Mouse (Mus musculus) activated CD4-positive, CD25-positive, alpha-beta regulatory T cell, adult 4 months (primary cell): Measurements from ENCODE around the gene Kif19a. TPM values are rescaled to one million over a fixed set of nuclear protein-coding genes. Genes with fewer than 3 reads are reported as not detected.

Experiments
- ATAC-seq: one replicate; pipeline ENCODE4 v1.8.0; 2017
- polyA plus RNA-seq, 2 experiments: library from polyadenylated mRNA; unstranded; fragments of 100-300 nt; shearing (Covaris generic); gene quantifications; one replicate each; pipeline ENCODE4 v1.2.1; 2017

Kif19a gene
- under 1 TPM in 1 of 2 experiments, not detected in 1; 0.22 TPM for polyA plus RNA-seq

DNA sequence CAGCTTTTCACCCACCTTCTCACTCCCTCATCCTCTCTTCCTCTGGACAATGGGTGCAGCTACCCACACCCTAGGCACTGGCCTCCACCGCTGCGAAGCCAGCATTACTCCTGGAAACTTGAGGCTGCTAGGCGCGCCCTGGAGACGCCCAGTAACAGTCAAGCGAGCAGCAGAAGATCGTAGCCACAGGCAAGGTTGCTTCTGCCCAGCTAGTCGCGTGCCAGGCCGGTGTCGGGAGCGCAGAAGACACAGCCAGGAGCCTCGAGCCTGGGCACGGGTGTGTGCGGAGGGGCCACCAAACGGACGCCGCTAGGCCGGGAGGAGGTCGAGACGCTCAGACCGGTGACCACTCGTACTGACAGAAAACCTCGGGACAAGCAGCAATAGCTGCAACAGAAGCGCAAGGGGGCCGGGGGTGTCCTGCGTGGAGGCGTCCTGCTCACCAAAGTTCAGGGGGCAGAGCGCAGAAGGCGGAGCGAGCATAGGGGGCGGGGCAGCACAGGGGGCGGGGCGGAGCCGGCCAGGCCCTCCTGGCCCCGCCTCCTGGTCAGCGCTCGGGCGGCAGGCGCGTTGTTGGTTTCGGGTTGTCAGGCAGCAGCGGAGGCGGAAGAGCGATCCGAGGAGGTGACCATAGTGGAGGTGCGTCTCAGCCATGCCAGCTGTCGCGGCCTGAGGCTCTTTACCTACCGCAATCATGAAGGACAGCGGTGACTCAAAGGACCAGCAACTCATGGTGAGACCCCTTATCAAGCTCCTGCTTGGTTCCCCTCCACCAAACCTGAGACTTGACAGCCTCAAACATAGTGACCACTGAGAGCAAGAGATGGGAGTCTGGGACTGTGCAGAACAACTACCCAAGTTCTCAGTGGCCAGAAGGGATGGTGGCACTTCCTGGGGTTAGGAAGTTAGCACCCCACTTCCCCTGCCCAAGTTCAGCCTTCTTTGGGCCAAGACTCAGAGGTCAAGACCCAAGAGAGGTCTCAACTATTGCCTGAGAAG is at the start of gene Kif19a:
Kif19a (plus strand) TSS at position 569 of the 999 bp plus-strand sequence.
- no peak for ATAC-seq

DNA sequence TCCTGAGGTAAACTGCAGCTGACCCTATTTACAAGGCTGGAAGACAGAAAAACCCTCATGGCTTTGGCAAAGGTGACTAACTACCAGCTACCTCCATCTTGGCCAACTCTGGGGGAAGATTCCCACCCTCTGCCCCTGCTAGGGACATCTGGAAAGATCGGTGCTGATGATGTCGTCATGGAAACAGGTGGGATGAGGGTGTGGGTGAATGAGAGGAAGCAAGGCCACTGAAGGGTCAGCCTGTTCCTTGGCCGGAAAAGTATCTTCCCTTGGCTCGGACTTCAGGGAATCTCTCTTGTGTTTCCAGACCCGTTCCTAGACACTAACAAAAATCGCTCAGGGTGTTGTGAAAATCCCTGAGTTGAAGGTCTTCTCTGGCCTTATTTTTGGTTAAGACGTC is 49.7 kb upstream of the Kif19a start:
- no peak for ATAC-seq

DNA sequence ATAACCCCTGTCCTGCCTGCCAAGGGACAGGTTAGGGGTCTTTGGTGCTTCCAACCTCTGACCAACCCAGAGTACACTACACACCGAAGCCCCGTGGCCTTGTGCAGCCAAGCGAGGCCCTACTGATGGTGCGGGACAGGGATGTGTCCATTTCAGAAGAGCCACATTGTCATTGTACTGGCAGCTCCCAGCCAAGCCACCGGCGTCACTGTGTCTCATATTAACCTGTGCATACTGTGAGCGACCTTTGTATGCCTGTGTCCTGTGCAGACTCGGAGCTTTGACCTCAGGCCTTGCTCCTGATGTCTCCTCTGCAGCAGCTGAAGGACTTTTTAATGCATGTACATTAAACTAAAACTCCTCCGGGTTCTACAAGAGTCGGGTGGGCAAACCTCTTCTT is 44.7 kb upstream of the Kif19a start:
- ATAC-seq = no peak

DNA sequence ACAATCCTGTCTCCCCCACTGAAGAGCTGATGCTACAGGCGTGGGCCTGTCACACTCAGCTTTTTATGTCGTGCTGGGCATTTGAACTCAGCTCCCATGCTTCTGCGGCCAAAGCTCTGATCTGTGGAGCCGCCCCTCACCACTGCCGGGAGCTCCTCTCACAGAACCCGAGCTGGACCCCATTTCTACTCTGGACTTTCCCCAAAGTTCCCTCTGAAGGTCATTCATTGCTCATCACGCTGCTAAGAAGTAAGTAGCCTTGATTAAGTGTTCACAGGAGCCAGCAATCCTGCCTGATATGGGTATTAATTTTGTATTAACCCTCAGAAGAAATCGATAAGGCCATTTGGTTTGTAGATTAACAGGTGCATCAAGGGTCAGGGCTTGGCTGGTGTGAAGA is 42.8 kb upstream of the Kif19a start:
- no peak for ATAC-seq

DNA sequence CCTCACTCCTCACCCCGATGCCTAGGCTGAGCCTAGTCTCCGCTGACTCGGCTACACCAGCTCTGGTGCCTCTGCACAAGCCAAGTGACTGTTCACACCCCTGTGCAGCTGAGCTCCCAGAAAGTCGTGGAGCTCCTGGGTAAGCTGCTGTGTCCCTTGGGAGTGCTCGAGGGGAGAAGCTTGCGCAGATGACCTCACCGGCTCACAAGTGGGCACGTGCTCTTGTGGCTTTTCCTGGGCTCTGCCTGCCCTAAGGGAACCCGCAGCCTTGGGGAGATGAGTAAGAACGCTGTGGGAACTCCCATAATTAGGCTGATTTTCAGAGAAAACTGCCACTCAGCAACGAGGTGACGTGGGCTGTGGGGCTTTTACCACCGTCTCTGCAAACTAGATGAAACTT is 42.2 kb upstream of the Kif19a start:
- ATAC-seq = no peak

DNA sequence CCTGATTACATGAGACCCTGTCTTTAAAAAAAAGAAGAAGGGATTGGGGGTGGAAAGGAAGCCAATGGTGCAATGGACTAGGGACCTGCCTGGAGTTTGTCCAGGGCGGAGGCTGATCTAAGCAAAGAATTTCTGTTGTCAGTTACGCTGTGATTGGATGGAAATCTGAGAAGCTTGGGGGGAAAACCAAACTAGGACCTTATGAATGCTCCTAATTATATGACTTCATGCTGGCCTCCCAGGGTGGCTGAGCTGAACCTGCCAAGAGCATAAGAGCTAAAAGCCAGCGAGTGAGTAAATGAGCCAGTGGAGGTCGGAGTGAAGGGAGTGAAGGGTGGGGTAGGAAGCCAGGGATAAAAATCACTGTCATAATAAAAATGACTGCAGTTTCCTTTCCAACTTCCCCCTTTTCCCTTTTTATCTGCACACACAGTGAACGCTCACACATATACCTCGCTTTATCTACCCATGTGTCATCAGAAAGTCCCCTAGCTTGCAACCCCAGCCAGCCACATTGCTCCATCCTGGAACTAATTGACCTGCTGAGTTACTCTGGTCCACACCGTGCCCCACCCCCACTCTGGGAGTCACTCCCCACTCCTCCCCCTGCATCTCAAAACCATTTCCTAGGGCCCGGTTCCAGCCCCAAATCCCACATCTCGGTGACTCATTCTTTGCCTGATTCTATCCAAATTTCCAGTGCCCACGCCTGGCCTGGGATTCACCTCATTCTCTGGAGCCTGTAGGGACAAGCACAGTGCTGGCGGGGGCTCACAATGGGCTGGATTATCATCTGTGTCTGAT is 40.2 kb upstream of the Kif19a start:
- no peak for ATAC-seq

DNA sequence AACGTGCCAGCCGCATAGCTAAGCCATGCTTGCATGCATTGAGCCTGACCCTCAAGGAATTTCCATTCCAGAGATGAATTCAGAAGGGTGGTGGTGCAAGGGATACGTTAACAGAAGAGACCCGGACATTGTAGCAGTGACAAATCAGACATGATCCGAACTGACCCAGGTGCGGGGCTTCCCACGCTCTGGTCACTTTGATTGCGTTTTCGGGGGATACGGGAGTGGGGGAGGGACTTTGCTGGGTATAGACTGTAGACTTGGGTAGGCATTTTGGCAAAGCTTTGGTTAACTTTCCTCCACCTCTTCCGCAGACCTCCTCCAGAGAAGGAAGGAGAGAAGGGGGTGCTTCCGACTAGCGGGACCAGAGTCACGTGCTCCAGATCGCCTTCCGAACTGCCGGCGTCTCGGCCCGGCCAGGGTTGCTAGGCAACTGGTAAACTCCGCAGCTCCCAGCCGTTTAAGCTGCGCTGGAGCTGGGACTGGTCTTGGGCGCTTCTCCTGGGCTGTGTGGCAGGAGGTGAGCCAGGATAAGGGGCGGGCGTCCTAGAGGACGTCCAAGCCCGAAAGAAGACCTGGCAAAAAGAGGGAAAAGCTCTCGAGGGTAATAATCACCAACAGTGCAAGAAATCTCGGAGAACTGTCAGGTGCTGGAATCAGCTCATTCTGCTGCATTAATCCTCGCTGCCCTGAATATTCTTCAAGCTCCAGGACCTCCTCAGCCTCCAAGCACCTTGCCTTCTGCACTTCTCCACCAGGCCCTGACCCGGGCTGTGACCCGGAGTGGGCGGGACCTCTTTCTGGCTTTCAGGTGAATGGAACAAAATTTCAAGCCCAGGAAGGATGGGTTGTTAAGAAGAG is 38.0 kb upstream of the Kif19a start, which contains the start of gene Dnaic2:
Dnaic2 (plus strand) TSS at position 444 of the 861 bp plus-strand sequence.
- ATAC-seq = no peak

DNA sequence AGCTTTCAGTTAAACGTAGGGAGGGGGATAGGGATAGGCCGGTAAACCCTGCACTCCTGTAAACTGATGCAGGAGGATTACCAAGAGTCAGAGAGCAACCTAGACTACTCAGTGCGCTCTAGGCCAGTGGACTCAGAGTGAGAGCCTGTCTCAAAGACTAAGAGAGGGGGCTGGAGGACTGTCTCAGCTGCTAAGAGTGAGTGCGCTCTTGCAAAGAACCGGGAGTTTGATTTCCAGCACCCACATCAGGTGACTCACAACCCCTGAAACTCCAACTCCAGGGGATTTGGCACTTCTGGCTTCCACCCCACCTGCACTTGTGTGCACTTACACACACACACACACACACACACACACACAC is 37.4 kb upstream of the Kif19a start:
- ATAC-seq = no peak

DNA sequence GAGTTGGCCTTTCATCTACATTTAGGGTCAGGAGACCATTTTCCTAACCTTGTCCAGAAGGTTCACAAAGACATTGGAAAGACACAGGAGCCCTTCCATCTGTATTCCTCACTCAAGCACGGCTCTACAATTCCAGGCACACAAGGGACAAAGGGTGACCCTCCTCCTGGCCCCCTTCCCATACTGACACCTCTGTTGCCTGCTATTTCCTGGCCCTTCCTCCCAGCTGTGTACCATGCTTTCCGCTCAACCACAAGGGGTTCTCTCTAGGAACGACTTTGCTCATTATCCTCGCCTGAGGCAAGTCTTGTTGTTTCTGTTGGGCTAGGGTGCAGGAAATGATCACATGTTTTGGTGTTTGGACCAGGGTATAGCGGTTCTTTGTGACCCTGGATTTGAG is 36.9 kb upstream of the Kif19a start:
- no peak for ATAC-seq

DNA sequence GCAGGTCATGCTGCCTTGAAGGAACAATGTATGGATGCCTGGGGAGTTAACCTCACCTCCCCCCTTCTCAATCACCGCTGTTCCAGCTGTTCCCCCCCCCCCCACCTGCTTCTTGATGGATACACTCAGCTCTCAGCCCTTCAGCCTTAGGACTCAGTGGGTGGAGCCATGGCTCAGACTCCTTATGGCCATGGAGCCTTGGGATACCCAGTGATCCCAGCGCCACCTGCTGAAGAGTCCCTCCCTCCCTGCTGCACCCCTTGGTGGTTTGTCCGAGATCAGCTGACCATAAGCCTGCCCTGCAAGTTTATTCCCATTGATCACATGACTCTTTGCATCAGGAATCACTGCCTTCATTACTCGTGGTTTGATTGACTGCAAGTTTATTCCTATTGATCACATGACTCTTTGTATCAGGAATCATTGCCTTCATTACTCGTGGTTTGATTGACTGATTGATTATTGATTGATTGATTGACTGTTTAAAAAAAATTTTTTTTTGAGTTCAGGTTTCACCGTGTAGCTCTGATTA is 35.3 kb upstream of the Kif19a start:
- no peak for ATAC-seq

DNA sequence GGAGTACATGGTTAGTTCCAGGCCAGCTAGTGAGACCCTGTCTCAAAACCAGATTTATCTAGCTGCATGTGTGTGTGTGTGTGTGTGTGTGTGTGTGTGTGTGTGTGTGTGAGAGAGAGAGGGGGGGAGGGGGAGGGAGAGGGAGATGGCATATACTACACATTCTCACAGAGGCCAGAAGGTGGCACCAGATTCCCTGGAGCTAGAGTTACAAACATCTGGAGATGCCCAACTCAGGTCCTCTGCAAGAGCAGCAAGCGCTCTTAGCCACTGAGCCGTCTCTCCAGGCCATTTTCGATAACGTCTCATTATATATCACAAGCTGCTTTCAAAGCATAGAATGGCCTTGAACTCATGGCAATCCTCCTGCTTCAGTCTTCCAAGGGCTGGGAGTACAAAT is 33.5 kb upstream of the Kif19a start:
- no peak for ATAC-seq

DNA sequence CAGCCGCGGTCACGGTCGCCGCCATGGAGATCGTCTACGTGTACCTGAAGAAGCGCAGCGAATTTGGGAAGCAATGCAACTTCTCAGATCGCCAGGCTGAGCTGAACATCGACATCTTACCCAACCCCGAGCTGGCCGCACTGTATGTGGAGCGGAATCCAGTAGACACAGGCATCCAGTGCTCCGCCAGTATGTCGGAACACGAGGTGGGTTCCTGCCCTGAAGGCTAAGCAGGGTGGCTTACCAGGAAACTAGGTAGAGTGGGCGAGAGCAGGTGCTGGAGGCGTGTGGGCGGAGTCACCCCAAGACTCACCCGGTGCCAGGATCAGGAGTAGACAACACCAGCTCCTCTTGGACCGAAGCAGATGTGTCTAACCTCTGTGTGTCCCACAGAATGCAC is 32.3 kb upstream of the Kif19a start:
- no peak for ATAC-seq

DNA sequence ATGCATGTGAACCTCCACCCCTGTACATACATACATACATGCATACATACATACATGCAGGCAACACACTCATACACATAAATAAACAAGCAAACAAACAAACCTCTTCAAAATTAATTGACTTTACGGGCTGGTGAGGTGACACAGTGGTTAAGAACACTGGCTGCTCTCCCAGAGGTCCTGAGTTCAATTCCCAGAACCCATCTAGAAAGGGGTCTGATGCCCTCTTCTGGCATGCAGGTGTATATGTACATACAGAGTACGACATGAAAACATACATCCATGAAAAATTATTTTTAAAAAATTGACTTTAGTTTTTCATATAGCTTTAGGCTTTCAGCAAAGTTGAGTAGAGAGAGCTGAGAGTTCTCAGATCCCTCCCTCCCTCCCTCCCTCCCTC is 29.1 kb upstream of the Kif19a start:
- no peak for ATAC-seq

DNA sequence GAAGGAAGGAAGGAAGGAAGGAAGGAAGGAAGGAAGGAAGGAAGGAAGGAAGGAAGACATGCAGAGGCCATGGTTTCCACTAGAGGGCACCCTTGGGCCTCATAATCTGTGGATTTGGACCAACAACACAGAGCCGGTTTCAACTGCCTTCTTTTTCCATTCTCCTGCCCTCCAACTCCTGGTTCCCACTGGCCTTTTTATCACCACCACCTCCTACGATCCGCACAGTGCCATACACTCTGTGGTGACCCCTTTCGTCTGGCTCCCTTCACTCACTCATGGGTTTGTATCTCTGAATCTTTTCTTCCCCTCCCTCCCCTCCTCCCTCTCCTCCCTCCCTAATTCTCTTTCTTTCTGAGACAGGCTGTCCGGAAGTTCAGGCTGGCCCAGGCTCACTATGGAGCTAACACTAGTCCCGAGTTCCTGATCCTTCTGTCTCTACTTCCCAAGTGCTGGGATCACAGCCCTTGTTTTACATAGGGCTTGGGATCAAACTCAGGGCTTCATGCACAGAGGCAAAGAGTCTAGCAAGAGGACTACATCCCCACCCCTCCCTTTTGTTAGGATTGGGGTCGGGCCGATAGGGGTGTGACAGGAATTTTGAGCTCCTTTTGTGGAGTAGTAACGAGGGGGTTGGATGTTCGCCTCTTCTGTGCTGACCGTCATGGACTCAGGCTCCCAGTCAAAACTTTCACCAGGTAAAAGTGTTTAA is 28.1 kb upstream of the Kif19a start:
- no peak for ATAC-seq

DNA sequence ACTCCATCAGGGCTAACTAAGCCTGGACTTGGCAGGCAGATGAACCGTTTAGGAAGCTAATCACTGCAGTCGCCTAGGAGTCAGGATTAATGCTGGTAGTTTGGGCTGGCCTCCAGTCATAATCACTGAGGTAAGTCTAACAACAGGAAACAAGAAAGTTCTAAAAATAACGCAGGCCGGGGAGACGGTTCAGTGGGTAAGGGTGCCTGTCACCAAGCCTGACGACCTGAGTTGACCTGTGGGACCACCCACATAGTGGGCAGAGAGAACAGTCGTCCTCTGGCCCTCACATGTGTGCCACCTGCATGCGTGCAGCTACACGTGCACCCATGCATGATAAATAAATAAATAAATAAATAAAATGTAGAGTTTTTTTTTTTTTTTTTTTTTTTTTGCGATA is 24.6 kb upstream of the Kif19a start:
- no peak for ATAC-seq

DNA sequence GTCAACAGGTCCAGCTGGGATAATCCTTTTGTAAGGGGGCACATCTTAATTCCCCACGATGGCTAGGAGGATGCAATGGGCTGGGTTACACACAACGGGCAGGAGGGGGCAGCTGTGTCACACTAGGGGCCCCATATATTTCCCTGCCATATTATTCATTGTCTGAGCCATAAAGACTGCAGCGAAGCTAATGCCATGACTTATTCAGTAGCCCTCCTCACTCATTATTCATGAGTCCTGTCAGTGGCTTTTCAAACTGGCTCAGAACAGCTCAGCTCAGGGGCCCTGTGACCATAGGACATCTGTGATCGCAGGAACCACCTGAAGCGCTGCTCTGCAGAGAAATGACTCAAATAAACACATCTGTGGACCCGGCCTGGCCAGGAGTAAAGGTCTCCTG is 23.7 kb upstream of the Kif19a start:
- ATAC-seq = no peak

DNA sequence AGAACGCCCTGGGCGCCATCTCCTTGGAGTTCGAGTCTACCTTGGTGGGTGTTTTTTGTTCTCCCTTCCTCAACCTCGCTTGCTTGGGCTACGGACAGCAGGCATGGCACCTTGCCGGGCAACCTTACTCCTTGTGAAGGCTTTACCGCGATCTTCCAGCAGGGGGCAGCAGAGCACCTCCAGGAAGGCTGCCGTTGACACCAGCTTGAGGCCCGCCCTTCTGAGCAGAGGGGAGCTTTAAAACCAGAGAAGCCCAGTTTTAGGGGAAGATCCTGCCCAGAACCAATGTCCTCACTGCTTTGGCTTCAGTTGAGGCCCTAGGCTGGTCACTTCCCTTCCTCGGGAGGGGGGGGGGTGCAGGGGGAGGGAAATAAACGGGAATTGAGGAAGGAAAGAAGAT is 20.1 kb upstream of the Kif19a start:
- ATAC-seq = peak; percentile 57

DNA sequence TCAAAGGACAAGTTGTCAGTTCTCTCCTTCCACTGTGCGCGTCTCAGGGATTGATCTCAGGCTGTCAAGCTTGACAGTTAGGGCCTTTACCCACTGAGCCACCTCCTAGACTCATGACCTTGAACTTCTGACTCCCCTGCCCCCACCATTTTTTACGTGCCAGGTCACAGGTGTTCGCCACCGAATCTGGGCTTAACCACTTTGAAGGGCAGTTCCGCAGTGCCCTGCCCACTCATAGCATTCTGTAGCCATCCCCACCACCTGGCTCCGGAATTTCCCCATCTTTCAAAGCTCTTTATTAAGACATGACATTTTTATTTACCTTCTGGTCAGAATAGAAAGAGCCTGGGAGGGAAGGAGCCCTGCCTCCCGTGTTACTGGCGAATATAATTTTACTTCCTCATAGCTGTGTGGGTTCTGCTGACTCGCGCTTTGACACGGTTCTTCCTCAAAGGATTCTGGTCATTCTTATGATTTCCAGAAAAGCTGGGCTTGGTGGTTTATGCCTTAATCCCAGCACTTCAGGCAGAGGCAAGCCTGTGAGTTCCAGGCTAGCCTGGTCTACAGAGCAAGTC is 17.5 kb upstream of the Kif19a start:
- no peak for ATAC-seq

DNA sequence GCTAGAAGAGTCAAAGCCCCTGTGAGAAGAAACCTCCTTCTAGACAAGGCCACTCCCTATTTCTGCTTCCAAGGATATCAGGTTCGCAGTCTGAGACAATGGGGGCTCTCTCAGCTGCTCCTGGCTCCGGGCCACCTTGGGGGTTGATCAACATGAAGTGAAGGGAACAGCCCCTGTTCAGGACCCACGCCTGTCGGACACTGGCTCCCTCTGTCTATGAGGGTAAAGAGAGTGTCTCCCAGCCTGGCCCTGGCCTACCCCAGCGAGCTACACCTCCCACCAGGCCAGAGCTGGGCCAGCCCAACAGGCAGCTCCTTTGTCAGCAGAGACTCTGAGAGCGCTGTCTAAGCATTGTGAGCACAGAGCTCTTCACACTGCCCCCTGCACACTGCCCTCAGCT is 4.7 kb downstream of the Kif19a start:
- no peak for ATAC-seq

DNA sequence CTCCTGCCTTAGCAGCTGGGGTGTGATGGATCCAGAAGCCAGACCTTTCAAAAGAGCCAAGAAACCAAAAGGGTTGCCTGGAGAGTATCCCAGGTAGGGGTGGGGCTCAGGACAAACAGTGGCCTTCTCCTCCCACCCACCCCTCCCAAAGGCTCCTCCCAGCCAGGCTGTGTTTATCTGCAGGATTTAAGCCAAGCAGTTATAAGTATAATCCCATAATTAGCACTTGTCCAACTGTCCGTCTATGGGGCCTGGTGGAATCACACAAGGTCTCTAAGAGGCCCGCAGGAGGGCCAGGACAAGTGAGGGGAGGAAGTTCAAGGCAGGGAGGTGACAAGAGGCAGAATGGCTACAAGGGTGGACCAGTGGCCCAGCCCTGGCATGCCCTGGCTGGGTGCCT is 6.7 kb downstream of the Kif19a start:
- ATAC-seq = no peak

DNA sequence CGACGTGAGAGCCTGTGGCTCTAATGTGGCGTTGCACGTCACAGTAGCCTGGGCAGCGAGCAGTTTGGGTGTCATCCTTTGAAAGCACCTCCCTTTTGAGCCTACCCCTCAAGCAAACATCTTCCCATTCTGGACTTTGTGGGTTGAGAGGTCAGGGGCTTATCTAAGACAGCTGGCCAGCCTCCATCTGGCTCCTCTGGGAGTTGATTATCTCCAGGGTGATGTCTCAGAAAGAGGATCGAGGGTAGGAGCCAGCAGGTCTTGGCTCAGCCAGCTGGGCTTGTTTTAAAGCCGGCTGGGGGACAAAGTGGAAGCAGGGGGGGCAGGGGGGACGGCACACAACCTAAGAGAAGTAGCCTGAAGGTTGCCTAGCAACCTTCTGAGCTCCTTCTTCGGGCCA is 14.9 kb downstream of the Kif19a start:
- ATAC-seq = no peak
